14 mouse cellular contexts compared by ENCODE assay signal in the genomic region with DNA sequence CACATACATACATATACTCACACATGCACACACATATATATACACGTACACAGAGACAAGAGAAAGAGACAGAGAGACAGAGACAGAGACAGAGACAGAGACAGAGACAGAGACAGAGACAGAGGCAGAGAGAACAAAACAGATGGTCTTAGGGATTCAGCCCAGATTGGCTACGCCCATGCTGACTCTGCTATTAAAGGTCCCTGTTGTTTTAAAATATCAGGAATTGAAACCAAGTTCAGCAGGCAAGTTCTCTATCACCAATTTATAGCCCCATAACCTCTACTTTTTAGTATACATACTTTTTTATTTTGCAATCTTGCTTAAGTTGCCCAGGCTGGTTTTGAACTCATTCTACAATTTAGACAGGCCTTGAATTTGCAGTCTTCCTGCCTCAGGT.
DNase-seq lines count a peak whose midpoint lies in the region; ATAC-seq and TF ChIP-seq lines count a peak whose summit lies in the region.
"Had no signal": no experiment of that assay in that cellular context is flagged by ENCODE, and none has a peak within 500 bp of the region (broad histone marks: within the 10 kb centered on the region; RNA-seq: fewer than 3 reads in every experiment).

No protein-coding gene starts in this region.

- ATAC-seq in liver, embryonic 12.5 days: no peak
- ATAC-seq in embryonic facial prominence, embryonic 15.5 days (ENCODE audit: insufficient number of reproducible peaks, low FRiP score, low TSS enrichment, low read depth): no peak
- ATAC-seq in monocyte, adult 5-6 weeks (replicated peaks; ENCODE audit: insufficient number of reproducible peaks, low FRiP score, low TSS enrichment, poor library complexity, severe bottlenecking): peak; percentile 56
- ATAC-seq: CD4-positive, CD25-positive, alpha-beta regulatory T cell, adult 4 months had no signal

- H3K36me3 ChIP-seq in liver, adult 2 months (ENCODE audit: control insufficient read depth, insufficient read depth, low read length): no peaks in the 10 kb centered on the region
- no peaks in the 10 kb centered on the region for H3K36me3 ChIP-seq in liver, embryonic 12.5 days
- H3K36me3 ChIP-seq in embryonic facial prominence, embryonic 15.5 days: no peaks in the 10 kb centered on the region
- H3K36me3 ChIP-seq: forebrain, embryonic 10.5 days; limb, embryonic 12.5 days had no signal

- no peak overlapping the region for H3K9ac ChIP-seq in liver, adult 2 months (ENCODE audit: low read depth, low read length)
- H3K9ac ChIP-seq in liver, embryonic 12.5 days: no peak overlapping the region
- no peak overlapping the region for H3K9ac ChIP-seq in embryonic facial prominence, embryonic 15.5 days
- H3K9ac ChIP-seq: hindbrain, embryonic 14.5 days; limb, embryonic 12.5 days had no signal

- H3K4me1 ChIP-seq in liver, adult 2 months (ENCODE audit: control insufficient read depth, insufficient read depth, low read length): peaks cover 2% of the 10 kb centered on the region; the same call in 1 of the 2 replicates
- H3K4me1 ChIP-seq in liver, embryonic 12.5 days: no peaks in the 10 kb centered on the region
- peaks cover 55% of the 10 kb centered on the region for H3K4me1 ChIP-seq in bone marrow macrophage, adult 2 months (ENCODE audit: control insufficient read depth, insufficient read depth, low read length)
- peaks cover 33% of the 10 kb centered on the region for H3K4me1 ChIP-seq in embryonic facial prominence, embryonic 15.5 days

- no peak overlapping the region for H3K27ac ChIP-seq in liver, adult 2 months (replicated peaks; ENCODE audit: insufficient read depth, low read depth, low read length)
- H3K27ac ChIP-seq in liver, embryonic 12.5 days: no peak overlapping the region
- H3K27ac ChIP-seq in bone marrow macrophage, adult 2 months (ENCODE audit: insufficient read depth, low read depth, low read length): peak overlapping the region; percentile 95
- peak overlapping the region; percentile 51; the same call in 1 of the 2 replicates for H3K27ac ChIP-seq in embryonic facial prominence, embryonic 15.5 days (replicated peaks)
- H3K27ac ChIP-seq: hindbrain, embryonic 14.5 days; limb, embryonic 12.5 days had no signal

- H3K79me2 ChIP-seq in liver, adult 2 months (ENCODE audit: control insufficient read depth, insufficient read depth, low read length): no peaks in the 10 kb centered on the region

- peak; percentile 33 for DNase-seq in liver, adult 2 months (ENCODE audit: extremely low read depth, low read depth, low spot score)
- DNase-seq in right cerebral cortex, postnatal 25 days: no peak
- DNase-seq in c-Kit-positive CD71-positive TER-119-positive erythroid progenitor cells, embryonic 14.5 days (ENCODE audit: low spot score): no peak
- DNase-seq: adrenal gland, adult 8-10 months; cerebellum, postnatal 14 days; kidney, adult 8-10 months had no signal

- no peaks in the 10 kb centered on the region for H3K9me3 ChIP-seq in liver, embryonic 12.5 days (replicated peaks)
- no peaks in the 10 kb centered on the region for H3K9me3 ChIP-seq in embryonic facial prominence, embryonic 15.5 days (replicated peaks)

- no peak overlapping the region for H3K4me3 ChIP-seq in liver, adult 2 months (ENCODE audit: insufficient read depth, low read depth, low read length)
- H3K4me3 ChIP-seq in liver, embryonic 12.5 days: no peak overlapping the region
- no peak overlapping the region for H3K4me3 ChIP-seq in bone marrow macrophage, adult 2 months (ENCODE audit: insufficient read depth, low read length)
- no peak overlapping the region for H3K4me3 ChIP-seq in embryonic facial prominence, embryonic 15.5 days (replicated peaks)
- H3K4me3 ChIP-seq: forebrain, embryonic 10.5 days; limb, embryonic 12.5 days had no signal

- TF ChIP-seq POLR2A in liver, adult 2 months (IDR thresholded peaks at IDR 0.05; ENCODE audit: extremely low read depth, insufficient read depth, low read length): no peak
- no peak for TF ChIP-seq POLR2A in bone marrow macrophage, adult 2 months (IDR thresholded peaks at IDR 0.05; ENCODE audit: borderline replicate concordance, low read depth, low read length)

- H3K27me3 ChIP-seq in liver, adult 2 months (ENCODE audit: control insufficient read depth, insufficient read depth, low read length): no peaks in the 10 kb centered on the region
- 0 out of 2 replicates have a peak, but pooled peaks cover 12% of the 10 kb centered on the region for H3K27me3 ChIP-seq in liver, embryonic 12.5 days (replicated peaks)
- H3K27me3 ChIP-seq in embryonic facial prominence, embryonic 15.5 days: no peaks in the 10 kb centered on the region
- H3K27me3 ChIP-seq: limb, embryonic 12.5 days had no signal

- H3K4me2 ChIP-seq in liver, embryonic 12.5 days: no peak overlapping the region
- no peak overlapping the region for H3K4me2 ChIP-seq in embryonic facial prominence, embryonic 15.5 days (replicated peaks)
- H3K4me2 ChIP-seq: hindbrain, embryonic 14.5 days; limb, embryonic 12.5 days had no signal

- TF ChIP-seq CTCF in liver, adult 2 months (IDR thresholded peaks at IDR 0.05; ENCODE audit: low read depth, low read length): no peak
- no peak for TF ChIP-seq CTCF in bone marrow macrophage, adult 2 months (IDR thresholded peaks at IDR 0.05; ENCODE audit: low read depth, low read length)

- WGBS in liver, adult 2 months: 91% methylated on average over 2 of the region's 2 CpGs
- 61% methylated on average over 2 of the region's 2 CpGs for WGBS in liver, embryonic 12.5 days (ENCODE audit: insufficient replicate concordance)
- 91% methylated on average over 2 of the region's 2 CpGs for WGBS in embryonic facial prominence, embryonic 15.5 days

Comparison
In these comparisons a context has a peak if more than half of its experiments do, and no peak if none do; other contexts are left out.
1. H3K27ac ChIP-seq: peak in bone marrow macrophage, adult 2 months (single experiment) and embryonic facial prominence, embryonic 15.5 days (single experiment); none in liver, adult 2 months (single experiment) and liver, embryonic 12.5 days (single experiment).